Mouse (Mus musculus): ENCODE measurements around the gene Cend1. TPM values are rescaled to one million over a fixed set of nuclear protein-coding genes. Genes with fewer than 3 reads are reported as not detected.

Gene Cend1
- polyA plus RNA-seq, 1 experiment = 3.4 TPM

DNA sequence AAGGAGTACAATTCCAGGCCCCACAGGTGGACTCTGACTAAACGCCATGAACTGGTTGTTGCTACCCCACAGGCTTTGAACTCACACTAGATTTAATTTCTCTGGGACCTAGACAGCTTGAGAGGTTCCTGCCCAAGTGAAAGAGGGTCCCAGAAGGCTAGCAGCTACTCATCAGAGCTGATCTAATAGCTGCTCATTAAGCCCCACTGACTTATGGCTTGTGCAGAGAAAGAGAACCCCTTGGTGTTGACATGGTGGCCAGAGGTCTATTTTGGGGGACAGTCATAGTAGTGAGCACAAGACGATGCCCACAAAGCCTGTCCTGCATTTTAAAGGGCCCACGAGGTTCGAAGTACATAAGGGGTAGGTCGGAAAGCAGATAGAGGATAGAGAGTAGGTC lies 44.9 kb upstream of the Cend1 start:
- TF ChIP-seq POLR2A (IDR thresholded peaks at IDR 0.05; ENCODE audit: borderline replicate concordance, control insufficient read depth, low read depth, low read length) = no peak
- no peak for TF ChIP-seq CTCF (IDR thresholded peaks at IDR 0.05; ENCODE audit: control insufficient read depth, insufficient read depth, low read length)
- 7% methylated on average over 5 of the region's 5 CpGs for WGBS
- Histone ChIP-seq H3K4me1 (ENCODE audit: control insufficient read depth, insufficient read depth, low read length) (peaks cover 8% of the 10 kb centered on the region), H3K27ac (ENCODE audit: control insufficient read depth, insufficient read depth, low read depth, low read length, poor library complexity) (no peak overlapping the region), H3K4me3 (replicated peaks; ENCODE audit: control insufficient read depth, low read depth, low read length) (peak overlapping the region; percentile 77)

DNA sequence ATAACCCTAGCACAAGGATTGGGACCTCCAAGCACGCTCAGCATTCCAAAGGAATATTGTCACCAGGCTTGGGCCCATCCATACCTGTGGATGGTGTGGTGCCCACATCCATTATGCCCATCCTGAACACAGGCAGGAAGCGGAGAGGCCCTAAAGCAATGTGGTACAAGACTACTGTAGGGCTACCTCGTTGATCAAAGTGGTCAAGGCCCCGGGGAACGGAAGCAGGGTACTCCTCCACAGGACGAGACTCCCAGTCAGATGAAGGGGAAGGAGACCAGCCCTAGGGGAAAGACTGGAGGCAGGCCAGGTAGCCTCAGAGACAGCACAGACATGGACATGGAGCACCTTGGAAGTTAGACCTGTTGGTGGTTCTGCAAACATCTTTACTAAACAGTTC lies 43.5 kb upstream of the Cend1 start:
- Histone ChIP-seq H3K4me3 (replicated peaks; ENCODE audit: control insufficient read depth, low read depth, low read length) (no peak overlapping the region), H3K27ac (ENCODE audit: control insufficient read depth, insufficient read depth, low read depth, low read length, poor library complexity) (no peak overlapping the region), H3K4me1 (ENCODE audit: control insufficient read depth, insufficient read depth, low read length) (peaks cover 9% of the 10 kb centered on the region)
- 81% methylated on average over 6 of the region's 6 CpGs for WGBS
- TF ChIP-seq CTCF (IDR thresholded peaks at IDR 0.05; ENCODE audit: control insufficient read depth, insufficient read depth, low read length) (no peak), POLR2A (IDR thresholded peaks at IDR 0.05; ENCODE audit: borderline replicate concordance, control insufficient read depth, low read depth, low read length) (no peak)

DNA sequence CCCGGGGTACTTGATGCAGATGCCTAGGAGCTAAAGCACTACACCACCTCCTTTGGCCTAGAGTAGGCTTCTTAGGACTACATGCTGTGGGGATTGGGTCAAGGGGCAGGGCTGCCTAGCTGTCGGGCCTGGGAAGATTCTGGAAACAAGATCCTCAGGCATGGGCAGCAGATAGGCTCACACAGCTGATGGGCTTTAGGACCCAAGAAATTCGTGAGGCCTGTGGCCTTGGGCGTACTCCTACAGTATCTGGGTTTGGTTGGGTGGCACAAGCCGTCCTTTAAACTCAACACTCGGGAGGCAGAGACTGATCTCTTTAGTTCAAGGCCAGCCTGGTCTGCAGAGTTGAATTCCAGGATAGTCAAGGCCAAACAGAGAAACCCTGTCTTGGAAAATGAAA lies 42.9 kb upstream of the Cend1 start:
- WGBS = 76% methylated on average over 6 of the region's 6 CpGs

DNA sequence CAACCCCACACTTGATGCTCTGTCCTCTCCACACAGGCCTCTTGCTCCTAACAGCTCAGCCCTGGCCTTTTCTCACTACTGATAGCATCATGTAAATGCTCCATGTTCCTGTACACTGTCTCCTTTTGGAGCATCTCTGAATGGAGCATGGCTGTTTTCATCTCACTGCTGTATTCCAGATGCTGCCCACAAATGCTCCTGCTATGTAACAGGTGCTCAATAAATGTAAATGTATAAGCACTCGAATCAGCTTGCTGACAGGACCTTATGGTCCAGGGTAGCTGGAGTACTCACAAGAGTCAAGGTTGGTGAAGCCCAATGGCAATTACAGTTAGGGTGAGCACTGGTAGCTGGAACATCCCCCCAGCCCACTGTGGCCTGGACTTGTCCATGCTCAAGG lies 41.9 kb upstream of the Cend1 start:
- Histone ChIP-seq H3K27ac (ENCODE audit: control insufficient read depth, insufficient read depth, low read depth, low read length, poor library complexity) (no peak overlapping the region), H3K4me1 (ENCODE audit: control insufficient read depth, insufficient read depth, low read length) (peaks cover 11% of the 10 kb centered on the region), H3K4me3 (replicated peaks; ENCODE audit: control insufficient read depth, low read depth, low read length) (no peak overlapping the region)
- WGBS = 95% methylated on average over 1 of the region's 1 CpGs
- no peak for TF ChIP-seq CTCF (IDR thresholded peaks at IDR 0.05; ENCODE audit: control insufficient read depth, insufficient read depth, low read length)
- TF ChIP-seq POLR2A (IDR thresholded peaks at IDR 0.05; ENCODE audit: borderline replicate concordance, control insufficient read depth, low read depth, low read length) = no peak

More for the DNA sequence above, 42.9 kb upstream of the Cend1 start:
- Histone ChIP-seq H3K4me1 (ENCODE audit: control insufficient read depth, insufficient read depth, low read length) (peaks cover 9% of the 10 kb centered on the region), H3K27ac (ENCODE audit: control insufficient read depth, insufficient read depth, low read depth, low read length, poor library complexity) (no peak overlapping the region), H3K4me3 (replicated peaks; ENCODE audit: control insufficient read depth, low read depth, low read length) (no peak overlapping the region)
- TF ChIP-seq POLR2A (IDR thresholded peaks at IDR 0.05; ENCODE audit: borderline replicate concordance, control insufficient read depth, low read depth, low read length) (no peak), CTCF (IDR thresholded peaks at IDR 0.05; ENCODE audit: control insufficient read depth, insufficient read depth, low read length) (no peak)

DNA sequence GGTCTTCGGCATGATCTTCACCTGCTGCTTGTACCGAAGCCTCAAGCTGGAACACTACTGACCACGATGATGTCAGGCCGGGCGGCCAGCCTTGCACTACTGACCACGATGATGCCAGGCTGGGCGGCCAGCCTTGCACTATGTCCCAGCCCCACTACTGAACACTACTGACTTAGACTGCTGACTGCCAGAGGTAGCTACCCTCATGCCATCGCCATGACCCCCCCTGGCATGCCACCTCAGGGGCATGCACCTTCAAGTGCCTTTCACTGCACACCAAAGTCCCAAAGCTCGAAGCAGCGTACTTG lies 41.3 kb upstream of the Cend1 start:
- Histone ChIP-seq H3K4me3 (replicated peaks; ENCODE audit: control insufficient read depth, low read depth, low read length) (no peak overlapping the region), H3K4me1 (ENCODE audit: control insufficient read depth, insufficient read depth, low read length) (peaks cover 11% of the 10 kb centered on the region), H3K27ac (ENCODE audit: control insufficient read depth, insufficient read depth, low read depth, low read length, poor library complexity) (no peak overlapping the region)
- TF ChIP-seq POLR2A (IDR thresholded peaks at IDR 0.05; ENCODE audit: borderline replicate concordance, control insufficient read depth, low read depth, low read length) (no peak), CTCF (IDR thresholded peaks at IDR 0.05; ENCODE audit: control insufficient read depth, insufficient read depth, low read length) (no peak)
- WGBS = 91% methylated on average over 10 of the region's 10 CpGs

DNA sequence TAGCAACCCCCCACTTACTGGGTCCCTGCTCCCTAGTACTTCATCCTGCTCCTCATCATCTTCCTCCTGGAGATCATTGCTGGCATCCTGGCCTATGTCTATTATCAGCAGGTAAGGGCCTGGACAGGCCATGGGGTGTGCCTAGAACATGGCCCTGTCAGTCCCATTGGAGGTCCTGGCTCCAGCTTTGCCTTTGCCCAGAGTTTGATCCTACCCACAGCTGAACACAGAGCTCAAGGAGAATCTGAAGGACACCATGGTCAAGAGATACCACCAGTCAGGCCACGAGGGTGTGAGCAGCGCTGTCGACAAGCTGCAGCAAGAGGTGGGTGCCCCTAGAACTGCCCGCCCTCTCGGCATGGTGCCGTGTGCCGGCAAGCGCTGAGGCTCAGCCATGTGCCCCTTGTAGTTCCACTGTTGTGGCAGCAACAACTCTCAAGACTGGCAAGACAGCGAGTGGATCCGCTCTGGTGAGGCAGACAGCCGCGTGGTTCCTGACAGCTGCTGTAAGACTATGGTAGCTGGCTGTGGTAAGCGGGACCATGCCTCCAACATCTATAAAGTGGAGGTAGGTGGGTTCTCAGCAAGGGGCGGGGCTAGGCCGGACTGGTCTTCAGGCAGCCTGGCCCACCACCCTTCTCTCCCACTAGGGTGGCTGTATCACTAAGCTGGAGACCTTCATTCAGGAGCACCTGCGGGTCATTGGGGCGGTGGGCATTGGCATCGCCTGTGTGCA lies 40.8 kb upstream of the Cend1 start:
- no peak overlapping the region; the same call in 1 of the 2 replicates for H3K27ac ChIP-seq (ENCODE audit: control insufficient read depth, insufficient read depth, low read depth, low read length, poor library complexity)
- WGBS = 91% methylated on average over 18 of the region's 18 CpGs
- no peak overlapping the region for H3K4me3 ChIP-seq (replicated peaks; ENCODE audit: control insufficient read depth, low read depth, low read length)
- peaks cover 11% of the 10 kb centered on the region for H3K4me1 ChIP-seq (ENCODE audit: control insufficient read depth, insufficient read depth, low read length)
- TF ChIP-seq POLR2A (IDR thresholded peaks at IDR 0.05; ENCODE audit: borderline replicate concordance, control insufficient read depth, low read depth, low read length) (no peak), CTCF (IDR thresholded peaks at IDR 0.05; ENCODE audit: control insufficient read depth, insufficient read depth, low read length) (no peak)

DNA sequence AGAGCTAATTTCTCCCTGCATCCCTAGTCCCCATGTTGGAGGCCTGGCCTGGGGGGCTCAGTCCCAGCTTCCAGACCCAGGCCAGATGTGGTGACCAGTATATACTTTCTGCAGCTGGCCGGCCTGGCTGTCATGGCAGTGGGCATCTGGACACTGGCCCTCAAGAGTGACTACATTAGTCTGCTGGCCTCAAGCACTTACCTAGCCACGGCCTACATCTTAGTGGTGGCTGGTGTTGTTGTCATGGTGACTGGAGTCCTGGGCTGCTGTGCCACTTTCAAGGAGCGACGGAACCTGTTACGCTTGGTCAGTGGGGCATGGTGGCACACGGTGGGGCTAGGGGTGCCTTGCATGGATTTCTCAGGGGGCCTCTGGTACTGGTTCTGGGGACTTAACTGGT lies 40.1 kb upstream of the Cend1 start:
- TF ChIP-seq POLR2A (IDR thresholded peaks at IDR 0.05; ENCODE audit: borderline replicate concordance, control insufficient read depth, low read depth, low read length) (no peak), CTCF (IDR thresholded peaks at IDR 0.05; ENCODE audit: control insufficient read depth, insufficient read depth, low read length) (no peak)
- no peak overlapping the region for H3K27ac ChIP-seq (ENCODE audit: control insufficient read depth, insufficient read depth, low read depth, low read length, poor library complexity)
- H3K4me3 ChIP-seq (replicated peaks; ENCODE audit: control insufficient read depth, low read depth, low read length) = no peak overlapping the region
- H3K4me1 ChIP-seq (ENCODE audit: control insufficient read depth, insufficient read depth, low read length) = peaks cover 11% of the 10 kb centered on the region
- WGBS = 76% methylated on average over 6 of the region's 6 CpGs

DNA sequence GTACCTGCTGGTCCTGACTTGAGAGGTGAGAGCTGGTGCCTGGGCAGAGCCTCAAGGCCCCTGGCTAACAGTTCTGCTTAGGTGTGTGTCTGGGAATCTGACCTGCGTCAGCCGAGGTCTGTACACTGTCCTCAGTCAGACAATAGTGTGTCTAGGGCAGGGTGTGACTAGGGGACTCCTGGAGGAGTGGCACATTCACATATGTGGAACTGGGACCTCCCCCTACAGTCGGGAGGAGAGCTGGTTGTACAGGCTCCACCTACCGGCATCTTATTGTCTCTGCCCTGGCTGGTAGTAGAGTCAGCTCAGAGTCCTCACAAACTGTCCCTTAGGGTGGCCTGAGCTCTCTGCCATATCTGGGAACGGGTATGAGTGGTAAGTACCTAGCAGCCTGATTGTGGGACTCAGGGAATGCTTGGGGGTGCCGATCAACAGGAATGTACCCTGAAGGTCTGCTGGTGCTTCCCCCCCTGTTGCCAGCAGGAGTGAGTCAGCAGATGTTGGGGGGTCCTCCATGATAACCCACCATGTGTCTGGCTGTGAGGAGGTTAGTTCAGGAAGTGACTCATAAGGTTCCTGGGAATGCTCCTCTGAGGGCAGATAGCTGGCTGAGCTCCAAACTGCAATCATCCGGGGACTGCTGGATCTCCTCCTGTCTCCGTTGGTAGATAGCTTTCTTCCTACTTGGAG lies 39.4 kb upstream of the Cend1 start:
- WGBS = 5% methylated on average over 8 of the region's 8 CpGs
- Histone ChIP-seq H3K27ac (ENCODE audit: control insufficient read depth, insufficient read depth, low read depth, low read length, poor library complexity) (peak overlapping the region; percentile 81), H3K4me3 (replicated peaks; ENCODE audit: control insufficient read depth, low read depth, low read length) (peak overlapping the region; percentile 100), H3K4me1 (ENCODE audit: control insufficient read depth, insufficient read depth, low read length) (peaks cover 10% of the 10 kb centered on the region)
- peak; percentile 29; the same call in 1 of the 2 replicates for TF ChIP-seq CTCF (IDR thresholded peaks at IDR 0.05; ENCODE audit: control insufficient read depth, insufficient read depth, low read length)
- TF ChIP-seq POLR2A (IDR thresholded peaks at IDR 0.05; ENCODE audit: borderline replicate concordance, control insufficient read depth, low read depth, low read length) = no peak
